17 mouse cellular contexts compared by ENCODE assay signal in genomic region chr12:83426326-83426725, GRCm38 (mm10).
DNase-seq lines count a peak whose midpoint lies in the region; ATAC-seq and TF ChIP-seq lines count a peak whose summit lies in the region.
"Had no signal": no experiment of that assay in that cellular context is flagged by ENCODE, and none has a peak within 500 bp of the region (broad histone marks: within the 10 kb centered on the region; RNA-seq: fewer than 3 reads in every experiment).

No protein-coding gene starts in this region.

- H3K4me2 ChIP-seq in heart, embryonic 12.5 days, result no peak overlapping the region
- no peak overlapping the region for H3K4me2 ChIP-seq in midbrain, embryonic 14.5 days (ENCODE audit: low read length)
- no peak overlapping the region for H3K4me2 ChIP-seq in liver, postnatal 0 days (ENCODE audit: low read depth, low read length)
- H3K4me2 ChIP-seq in midbrain, embryonic 16.5 days (ENCODE audit: low read length), result no peak overlapping the region
- H3K4me2 ChIP-seq: forebrain, embryonic 13.5 days; hindbrain, embryonic 12.5 days had no signal

- 48% methylated on average over 5 of the region's 5 CpGs for WGBS in heart, embryonic 12.5 days
- WGBS in midbrain, embryonic 10.5 days, result 69% methylated on average over 5 of the region's 5 CpGs
- WGBS in midbrain, embryonic 14.5 days, result 70% methylated on average over 5 of the region's 5 CpGs
- WGBS in liver, postnatal 0 days (ENCODE audit: insufficient replicate concordance), result 60% methylated on average over 5 of the region's 5 CpGs
- WGBS in midbrain, embryonic 16.5 days, result 65% methylated on average over 5 of the region's 5 CpGs

- peaks cover 64% of the 10 kb centered on the region for H3K4me1 ChIP-seq in heart, embryonic 12.5 days (replicated peaks)
- H3K4me1 ChIP-seq in midbrain, embryonic 10.5 days, result peaks cover 50% of the 10 kb centered on the region
- H3K4me1 ChIP-seq in midbrain, embryonic 14.5 days (ENCODE audit: control insufficient read depth, insufficient read depth, low read length), result peaks cover 26% of the 10 kb centered on the region; the same call in 1 of the 2 replicates
- H3K4me1 ChIP-seq in liver, postnatal 0 days (ENCODE audit: insufficient read depth), result peaks cover 55% of the 10 kb centered on the region
- peaks cover 9% of the 10 kb centered on the region for H3K4me1 ChIP-seq in midbrain, embryonic 16.5 days (ENCODE audit: control insufficient read depth, insufficient read depth, low read length)
- H3K4me1 ChIP-seq: forebrain, embryonic 13.5 days had no signal

- H3K4me3 ChIP-seq in heart, embryonic 12.5 days, result no peak overlapping the region
- no peak overlapping the region for H3K4me3 ChIP-seq in midbrain, embryonic 10.5 days
- H3K4me3 ChIP-seq in midbrain, embryonic 14.5 days (replicated peaks; ENCODE audit: low read depth, low read length), result no peak overlapping the region
- H3K4me3 ChIP-seq in liver, postnatal 0 days (ENCODE audit: low read depth, low read length), result no peak overlapping the region
- H3K4me3 ChIP-seq in midbrain, embryonic 16.5 days (ENCODE audit: low read depth, low read length), result no peak overlapping the region
- H3K4me3 ChIP-seq: embryonic facial prominence, embryonic 10.5 days; forebrain, embryonic 13.5 days; hindbrain, embryonic 12.5 days had no signal

- H3K9ac ChIP-seq in heart, embryonic 12.5 days, result no peak overlapping the region
- no peak overlapping the region for H3K9ac ChIP-seq in midbrain, embryonic 14.5 days (replicated peaks; ENCODE audit: low read length)
- no peak overlapping the region for H3K9ac ChIP-seq in liver, postnatal 0 days (replicated peaks)
- H3K9ac ChIP-seq in midbrain, embryonic 16.5 days (ENCODE audit: low read depth, low read length), result no peak overlapping the region
- H3K9ac ChIP-seq: forebrain, embryonic 13.5 days; forebrain, postnatal 0 days; hindbrain, embryonic 12.5 days had no signal

- H3K36me3 ChIP-seq in heart, embryonic 12.5 days, result peaks cover under 1% of the 10 kb centered on the region; the same call in 1 of the 2 replicates
- H3K36me3 ChIP-seq in midbrain, embryonic 10.5 days, result no peaks in the 10 kb centered on the region
- no peaks in the 10 kb centered on the region for H3K36me3 ChIP-seq in midbrain, embryonic 14.5 days (ENCODE audit: control insufficient read depth, insufficient read depth, low read length)
- no peaks in the 10 kb centered on the region for H3K36me3 ChIP-seq in liver, postnatal 0 days (replicated peaks; ENCODE audit: insufficient read depth, low read length)
- H3K36me3 ChIP-seq in midbrain, embryonic 16.5 days (ENCODE audit: control insufficient read depth, insufficient read depth, low read length), result no peaks in the 10 kb centered on the region
- H3K36me3 ChIP-seq: embryonic facial prominence, embryonic 10.5 days; hindbrain, embryonic 12.5 days had no signal

- H3K9me3 ChIP-seq in heart, embryonic 12.5 days (replicated peaks), result no peaks in the 10 kb centered on the region
- peaks cover under 1% of the 10 kb centered on the region; the same call in 1 of the 2 replicates for H3K9me3 ChIP-seq in midbrain, embryonic 10.5 days (replicated peaks)
- no peaks in the 10 kb centered on the region for H3K9me3 ChIP-seq in midbrain, embryonic 14.5 days (ENCODE audit: control insufficient read depth, low read length)
- H3K9me3 ChIP-seq in liver, postnatal 0 days (ENCODE audit: low read length), result peaks cover under 1% of the 10 kb centered on the region; the same call in 1 of the 2 replicates
- no peaks in the 10 kb centered on the region for H3K9me3 ChIP-seq in midbrain, embryonic 16.5 days (replicated peaks; ENCODE audit: control insufficient read depth, low read length, poor library complexity, severe bottlenecking)
- H3K9me3 ChIP-seq: forebrain, embryonic 13.5 days; hindbrain, embryonic 12.5 days had no signal

- H3K27me3 ChIP-seq in heart, embryonic 12.5 days (replicated peaks), result no peaks in the 10 kb centered on the region
- no peaks in the 10 kb centered on the region for H3K27me3 ChIP-seq in midbrain, embryonic 10.5 days (ENCODE audit: low read depth, poor library complexity, severe bottlenecking)
- H3K27me3 ChIP-seq in midbrain, embryonic 14.5 days (ENCODE audit: control insufficient read depth, insufficient read depth, low read length), result no peaks in the 10 kb centered on the region
- no peaks in the 10 kb centered on the region for H3K27me3 ChIP-seq in liver, postnatal 0 days (ENCODE audit: insufficient read depth, low read length)
- H3K27me3 ChIP-seq in midbrain, embryonic 16.5 days (ENCODE audit: control insufficient read depth, insufficient read depth, low read depth, low read length), result no peaks in the 10 kb centered on the region
- H3K27me3 ChIP-seq: forebrain, embryonic 13.5 days; hindbrain, embryonic 12.5 days had no signal

- intact Hi-C loops in heart, postnatal 36 days (cut with DNase I), result loop anchor here (5.0 kb wide), 1 partner anchor 314 kb away; no protein-coding TSS in a partner anchor

- no peak for TF ChIP-seq CTCF in liver, postnatal 0 days (IDR thresholded peaks at IDR 0.05; ENCODE audit: low read depth)

- DNase-seq in heart, postnatal 36 days, result no peak
- DNase-seq in midbrain, embryonic 10.5 days (ENCODE audit: low spot score), result no peak
- DNase-seq in midbrain, embryonic 14.5 days, result no peak
- DNase-seq in liver, postnatal 0 days, result no peak
- DNase-seq: adrenal gland, postnatal 25 days; cerebellum, adult 2 months; cerebellum, postnatal 10 days; forebrain, postnatal 0 days; gastrocnemius, postnatal 14 days; heart, postnatal 4 days had no signal

- 0 out of 2 replicates have a peak overlapping the region, but pooled peaks have one; percentile 88 for H3K27ac ChIP-seq in heart, embryonic 12.5 days (ENCODE audit: poor library complexity, severe bottlenecking)
- H3K27ac ChIP-seq in midbrain, embryonic 10.5 days (replicated peaks), result 0 out of 2 replicates have a peak overlapping the region, but pooled peaks have one; percentile 9
- no peak overlapping the region for H3K27ac ChIP-seq in midbrain, embryonic 14.5 days (replicated peaks; ENCODE audit: low read depth, low read length)
- peak overlapping the region; percentile 82 for H3K27ac ChIP-seq in liver, postnatal 0 days (ENCODE audit: low read depth)
- H3K27ac ChIP-seq in midbrain, embryonic 16.5 days (ENCODE audit: low read length), result peak overlapping the region; percentile 68; the same call in 1 of the 2 replicates
- H3K27ac ChIP-seq: forebrain, embryonic 13.5 days; hindbrain, embryonic 12.5 days had no signal

- TF ChIP-seq EP300 in liver, postnatal 0 days (IDR thresholded peaks at IDR 0.05; ENCODE audit: low read depth), result no peak

- no peak for ATAC-seq in heart, embryonic 12.5 days (ENCODE audit: insufficient number of reproducible peaks, low FRiP score)
- no peak for ATAC-seq in midbrain, embryonic 14.5 days (ENCODE audit: low FRiP score, low TSS enrichment)
- ATAC-seq in liver, postnatal 0 days, result no peak
- ATAC-seq in midbrain, embryonic 16.5 days, result no peak
- ATAC-seq: forebrain, embryonic 13.5 days; forebrain, postnatal 0 days; hindbrain, embryonic 16.5 days; inflammation-experienced regulatory T-cells, adult 6 months had no signal
